Mouse (Mus musculus): ENCODE measurements around the gene Col7a1.

Col7a1 gene

DNA sequence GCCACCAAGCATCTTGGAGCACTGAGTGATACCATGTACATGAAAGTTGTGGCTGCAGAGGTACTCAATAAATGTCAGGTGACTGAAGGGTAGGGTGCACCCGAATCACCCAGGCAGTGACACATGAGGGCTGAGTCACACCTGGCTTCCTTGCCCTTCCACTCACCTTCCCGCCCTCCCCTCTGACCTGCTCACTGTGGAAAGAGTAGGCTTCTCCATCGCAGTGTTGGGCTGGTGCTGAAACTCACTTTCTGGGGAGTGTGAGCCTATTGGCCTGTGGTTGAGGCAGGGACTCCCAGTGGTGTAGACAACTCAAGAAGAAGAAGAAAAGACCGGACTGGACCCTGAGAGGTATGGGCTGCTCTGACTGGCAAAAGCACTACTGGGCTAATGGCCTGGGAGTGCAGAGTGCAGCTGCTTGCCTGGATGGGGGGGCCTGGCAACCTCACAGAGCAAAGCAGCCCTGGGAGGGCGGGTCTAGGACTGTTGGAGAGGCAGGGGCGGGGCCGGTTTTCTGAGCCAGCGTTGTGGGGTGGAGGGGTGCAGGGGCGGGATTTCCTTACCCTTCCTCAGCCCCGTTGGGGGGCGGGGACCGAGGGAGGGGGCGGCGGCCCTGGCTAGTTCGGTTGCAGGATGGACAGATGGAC, 34.4 kb downstream of the Col7a1 start:
- DNase-seq = peak; percentile 46

DNA sequence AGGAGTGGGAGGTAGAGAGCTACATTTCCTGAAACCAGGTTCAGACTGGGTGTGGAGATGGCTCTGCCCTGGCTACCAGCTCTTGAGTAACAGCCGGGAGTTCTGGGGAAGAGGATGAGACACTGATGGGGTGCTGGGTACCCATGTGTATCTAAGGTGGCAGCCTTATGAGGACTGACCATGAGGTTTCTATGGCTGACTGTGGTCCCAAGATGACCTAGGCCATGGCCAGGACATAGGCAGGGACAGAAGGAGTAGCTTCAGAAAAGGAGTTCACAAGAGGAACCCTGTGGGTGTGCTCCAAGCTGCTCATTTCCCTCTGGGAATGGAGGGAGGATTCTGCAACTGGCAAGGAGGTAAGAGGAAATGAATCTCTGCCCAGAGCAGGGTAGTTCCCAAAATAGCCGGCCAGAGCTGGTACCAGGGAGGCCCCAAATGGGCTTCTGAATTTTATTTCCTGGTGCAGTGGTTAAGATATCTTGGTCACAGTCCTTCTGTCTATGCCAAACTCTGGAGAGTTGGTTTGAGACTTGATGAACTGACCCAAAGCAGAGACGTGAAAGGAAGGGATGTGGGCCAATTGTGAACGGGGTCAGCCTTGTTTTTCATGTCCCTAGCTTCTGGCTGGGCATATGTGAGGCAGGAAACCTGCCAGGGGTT, 36.5 kb downstream of the Col7a1 start:
- DNase-seq = no peak

DNA sequence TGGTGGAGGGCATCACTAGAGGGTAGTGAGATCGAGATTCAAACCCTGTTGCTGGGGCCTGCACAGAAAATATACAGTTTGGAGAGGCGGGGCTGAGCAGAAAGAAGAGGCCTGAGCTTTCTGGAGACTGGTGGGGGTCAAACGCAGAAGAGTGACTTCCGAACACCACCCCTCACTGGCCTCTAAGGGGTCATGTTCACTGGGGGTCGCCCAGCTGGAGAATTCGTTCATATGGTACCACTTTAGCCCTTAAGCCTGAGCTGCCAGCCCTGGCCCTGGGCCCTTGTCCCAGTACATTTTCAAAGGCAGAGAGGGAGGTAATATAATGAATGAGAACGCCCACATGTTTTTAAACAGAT, 37.1 kb downstream of the Col7a1 start:
- no peak for DNase-seq

DNA sequence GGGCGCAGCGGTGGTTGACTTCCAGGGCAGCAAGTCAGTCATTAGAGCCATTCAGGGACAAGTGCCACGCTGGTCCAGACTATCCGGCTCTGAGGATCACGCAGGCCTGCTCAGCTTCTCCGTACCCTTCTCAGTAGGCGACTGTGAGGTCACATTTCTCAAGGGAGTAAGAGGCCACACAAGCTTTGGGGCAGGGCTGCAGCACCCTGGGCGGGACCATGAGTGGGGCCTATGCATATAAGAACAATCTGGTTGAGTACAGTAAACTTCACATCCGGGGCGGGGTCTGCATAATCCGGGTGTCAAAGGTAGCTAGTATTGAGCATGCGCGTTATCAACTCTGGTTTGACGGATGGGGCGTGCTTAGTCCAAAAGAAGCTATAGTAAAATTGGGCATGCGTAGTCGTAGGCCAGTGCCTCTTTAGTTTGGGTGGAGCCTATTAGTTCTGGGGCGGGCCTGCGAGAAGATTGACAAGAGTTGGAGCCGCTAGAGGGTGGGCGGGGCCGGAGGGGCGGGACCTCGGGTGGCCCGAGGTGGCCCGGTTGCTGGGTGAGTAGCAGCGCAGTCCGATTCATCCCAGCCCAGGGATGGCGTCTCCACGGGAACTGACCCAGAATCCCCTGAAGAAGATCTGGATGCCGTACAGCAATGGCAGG, 38.2 kb downstream of the Col7a1 start, which contains the start of gene Pfkfb4:
TSS of gene Pfkfb4 (plus strand) at position 351 of the 657 bp plus-strand sequence.
- DNase-seq = peak; percentile 99

DNA sequence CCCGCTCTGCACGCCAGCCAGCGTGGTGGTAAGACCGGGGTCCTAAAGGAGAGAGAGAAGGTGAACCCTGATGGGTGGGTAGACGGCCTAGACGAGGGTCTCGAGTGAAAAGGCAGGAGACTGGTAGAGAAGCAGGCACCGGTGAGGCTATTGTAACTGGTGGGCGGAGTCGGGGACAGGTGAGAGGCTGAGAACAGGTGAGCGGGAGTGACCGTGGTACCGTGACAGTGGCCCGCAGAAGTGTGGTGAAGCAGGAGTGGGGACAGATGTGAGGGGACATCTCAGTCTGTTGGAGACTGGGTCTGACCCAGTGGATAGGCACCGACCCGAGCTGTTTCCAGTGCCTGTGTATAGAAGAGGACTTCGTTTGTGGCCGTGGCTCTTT, 38.7 kb downstream of the Col7a1 start:
- no peak for DNase-seq

DNA sequence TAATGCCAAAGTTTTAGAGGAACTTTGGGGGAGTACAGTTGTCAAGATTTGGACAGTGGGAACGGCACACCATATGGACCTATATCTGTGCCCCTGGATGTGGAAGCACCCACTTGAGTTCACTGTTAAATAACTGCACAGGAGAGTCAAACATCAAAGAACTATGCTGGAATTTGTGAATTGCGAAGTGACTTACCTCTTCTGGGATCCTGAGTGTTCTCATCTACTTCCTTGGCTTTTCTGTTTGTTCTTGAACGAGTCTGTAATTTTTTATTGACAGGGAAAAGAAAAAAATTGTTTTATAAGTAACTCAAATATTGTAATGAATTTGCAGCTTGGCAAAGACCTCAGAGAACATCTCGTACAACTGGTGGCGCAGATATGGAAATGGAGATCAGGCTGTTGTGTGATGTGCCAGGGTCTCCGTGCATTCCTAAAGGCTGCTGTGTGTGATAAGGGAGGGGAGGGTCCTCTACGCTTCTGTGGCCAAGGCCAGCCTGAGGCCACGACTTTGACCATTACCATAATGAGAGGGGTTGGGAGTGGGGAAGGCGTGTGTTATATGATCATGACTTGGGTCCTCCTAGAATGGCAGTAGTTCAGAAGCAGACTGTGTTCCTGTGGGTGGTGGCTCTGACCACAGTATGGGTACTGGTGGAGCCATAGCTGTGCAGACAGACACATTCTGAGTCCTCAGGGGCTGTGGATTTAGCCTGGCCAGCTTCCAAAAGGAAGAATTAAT, 39.4 kb downstream of the Col7a1 start:
- no peak for DNase-seq

DNA sequence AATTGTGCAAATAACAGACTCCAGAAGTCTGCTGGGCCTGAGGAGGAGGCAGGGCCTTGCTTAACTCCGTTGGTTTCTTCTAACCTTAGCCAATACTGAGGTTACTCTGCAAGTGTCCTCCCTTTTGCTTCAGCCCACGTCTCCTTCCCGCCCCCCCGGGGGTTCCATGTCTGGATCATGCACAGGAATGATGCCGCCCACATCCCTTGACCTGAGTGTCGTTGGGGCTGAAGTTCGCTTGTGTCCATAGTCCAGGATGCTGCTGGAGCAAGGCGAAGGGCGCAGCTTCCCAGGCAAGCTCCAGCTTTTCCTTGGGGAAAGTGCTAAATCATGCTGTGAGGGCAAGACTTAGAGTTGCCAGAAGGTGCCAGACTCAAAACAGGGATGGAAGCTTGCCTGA, 43.0 kb downstream of the Col7a1 start:
- DNase-seq = peak; percentile 76

DNA sequence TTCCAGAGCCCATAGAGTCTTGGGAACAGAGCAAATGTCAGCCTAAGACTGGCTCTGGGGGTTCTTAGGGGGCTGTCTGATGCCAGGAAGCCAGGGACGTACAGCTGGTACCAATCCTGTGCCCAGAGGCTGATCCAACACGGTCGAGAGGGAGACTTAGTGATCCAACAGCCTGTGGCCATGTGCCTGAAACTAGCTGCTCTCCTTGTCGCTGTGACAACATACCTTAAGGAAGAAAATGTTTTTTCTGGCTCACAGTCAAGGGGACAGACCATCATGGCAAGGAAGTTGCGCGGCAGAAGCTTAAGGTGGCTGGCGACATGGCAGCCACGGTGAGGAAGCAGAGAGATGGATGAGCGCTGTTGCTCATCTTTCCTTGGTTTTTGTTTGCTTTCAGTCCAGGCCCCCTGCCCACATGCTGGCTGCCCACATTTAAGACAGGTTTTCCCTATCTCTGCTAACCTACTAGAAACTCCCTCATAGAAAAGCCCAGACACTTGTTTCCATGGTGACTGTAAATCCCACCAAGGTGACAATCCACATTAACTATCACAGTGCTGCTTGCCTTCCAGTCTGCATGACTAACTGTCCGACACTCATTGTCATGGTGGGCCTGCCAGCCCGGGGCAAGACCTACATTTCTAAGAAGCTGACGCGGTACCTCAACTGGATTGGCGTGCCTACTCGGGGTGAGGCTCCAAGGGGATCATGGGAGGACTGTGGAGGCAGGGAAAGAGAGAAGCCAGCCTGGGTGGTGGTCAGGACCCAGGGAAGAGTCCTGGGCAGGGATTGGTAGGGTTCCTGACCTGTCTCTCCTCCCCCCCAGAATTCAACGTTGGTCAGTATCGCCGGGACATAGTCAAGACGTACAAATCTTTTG, 45.1 kb downstream of the Col7a1 start:
- DNase-seq = no peak

DNA sequence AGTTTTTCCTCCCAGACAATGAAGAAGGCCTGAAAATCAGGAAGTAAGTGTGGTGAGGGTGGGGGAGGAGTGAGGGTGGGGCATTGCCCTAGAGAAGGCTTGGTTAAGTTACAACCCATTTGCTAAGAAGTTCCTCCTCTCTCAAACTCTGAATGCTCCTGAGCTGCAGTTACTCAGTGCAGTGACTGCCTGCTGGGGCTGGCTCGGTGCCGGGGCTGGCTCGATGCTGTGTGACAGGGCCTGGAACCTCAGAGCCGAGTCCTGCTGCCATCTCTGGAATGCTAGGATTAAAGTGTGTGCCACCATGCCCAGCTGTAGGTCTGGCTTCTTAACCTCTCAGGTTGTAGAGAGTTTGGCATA, 45.8 kb downstream of the Col7a1 start:
- DNase-seq = no peak

DNA sequence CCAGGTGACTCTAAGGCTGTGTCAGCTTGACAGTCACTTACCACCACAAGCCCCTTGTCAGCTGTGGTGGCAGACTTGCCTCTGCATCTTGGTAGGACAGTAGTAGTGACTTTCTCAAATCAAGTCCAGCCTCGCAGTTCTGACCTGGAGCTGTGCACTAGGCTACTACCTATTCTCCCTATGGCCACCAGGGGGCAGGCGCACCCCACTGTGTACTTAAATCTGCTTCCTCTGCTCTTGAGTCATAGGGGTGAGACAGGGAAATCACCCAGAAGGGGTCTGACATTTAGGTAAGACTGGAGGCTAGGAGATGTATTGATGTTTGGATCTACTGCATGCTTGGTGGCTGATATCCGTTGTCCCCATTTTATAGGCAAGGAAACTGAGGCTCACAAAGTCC, 47.3 kb downstream of the Col7a1 start:
- DNase-seq = peak; percentile 80

DNA sequence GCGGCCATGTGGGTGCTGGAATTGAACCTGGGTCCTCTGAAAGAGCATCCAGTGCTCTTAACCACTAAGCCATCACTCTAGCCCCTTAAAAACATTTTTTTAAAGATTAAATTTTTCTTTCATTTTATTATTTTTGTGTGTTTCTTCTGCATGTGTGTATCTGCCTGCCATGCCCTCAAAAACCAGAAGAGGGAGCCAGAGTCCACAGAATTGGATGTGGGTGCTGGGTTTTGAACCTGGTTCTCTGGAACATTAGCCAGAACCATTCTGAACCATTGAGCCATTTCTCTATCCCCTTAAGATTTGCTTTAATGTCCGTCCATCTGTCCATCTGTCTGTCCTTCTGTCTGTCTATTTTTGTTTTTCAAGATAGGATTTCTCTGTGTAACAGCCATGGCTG, 49.8 kb downstream of the Col7a1 start:
- peak; percentile 58 for DNase-seq

DNA sequence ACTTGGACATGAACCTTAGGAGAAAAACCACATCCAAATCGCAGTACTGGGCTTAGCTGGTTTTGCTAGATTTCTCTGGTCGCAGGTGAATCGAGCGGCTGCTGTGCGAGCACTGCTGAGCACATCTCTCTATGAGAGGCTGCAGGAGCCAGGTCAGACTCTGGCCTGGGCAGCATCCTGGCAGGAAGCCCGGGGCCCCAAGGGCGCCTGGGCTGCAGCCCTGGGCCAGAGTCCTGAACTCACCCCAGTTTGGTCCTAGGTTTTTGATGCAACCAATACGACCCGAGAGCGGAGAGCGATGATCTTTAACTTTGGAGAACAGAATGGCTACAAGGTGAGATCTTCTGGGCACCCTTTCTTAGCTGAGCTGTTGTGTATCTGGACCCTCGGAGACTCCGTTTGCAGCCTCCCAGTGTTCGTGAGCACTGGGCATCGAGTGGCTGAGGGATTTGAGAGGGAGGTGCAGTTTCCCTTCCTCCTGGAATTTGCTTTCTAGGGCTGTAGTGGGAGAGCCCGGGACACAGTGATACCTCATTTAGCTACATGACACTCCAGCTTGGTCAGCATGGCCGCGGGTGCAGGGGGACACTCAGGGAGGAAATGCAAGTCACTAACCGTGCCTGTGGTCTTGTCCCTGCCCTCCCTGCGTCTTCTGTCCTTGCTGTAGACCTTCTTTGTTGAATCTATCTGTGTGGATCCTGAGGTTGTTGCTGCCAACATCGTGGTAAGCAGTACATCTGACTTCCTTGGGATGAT, 53.8 kb downstream of the Col7a1 start:
- no peak for DNase-seq

DNA sequence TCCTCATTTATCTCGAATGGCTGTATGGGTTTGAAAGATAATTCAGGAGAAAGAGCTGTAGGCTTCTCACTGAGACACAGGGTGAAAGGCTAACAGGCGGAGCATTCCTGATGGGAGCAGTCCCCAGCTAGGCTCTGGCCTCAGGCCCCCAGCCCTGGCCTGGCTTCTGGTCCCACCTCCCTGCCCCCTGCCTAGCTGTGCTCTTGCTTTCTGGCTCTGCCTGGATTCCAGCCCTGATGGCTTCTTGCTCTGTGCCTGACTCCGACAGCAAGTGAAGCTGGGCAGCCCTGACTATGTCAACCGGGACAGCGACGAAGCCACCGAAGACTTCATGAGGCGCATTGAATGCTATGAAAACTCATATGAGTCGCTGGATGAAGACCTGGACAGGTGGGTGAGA, 54.7 kb downstream of the Col7a1 start:
- no peak for DNase-seq

DNA sequence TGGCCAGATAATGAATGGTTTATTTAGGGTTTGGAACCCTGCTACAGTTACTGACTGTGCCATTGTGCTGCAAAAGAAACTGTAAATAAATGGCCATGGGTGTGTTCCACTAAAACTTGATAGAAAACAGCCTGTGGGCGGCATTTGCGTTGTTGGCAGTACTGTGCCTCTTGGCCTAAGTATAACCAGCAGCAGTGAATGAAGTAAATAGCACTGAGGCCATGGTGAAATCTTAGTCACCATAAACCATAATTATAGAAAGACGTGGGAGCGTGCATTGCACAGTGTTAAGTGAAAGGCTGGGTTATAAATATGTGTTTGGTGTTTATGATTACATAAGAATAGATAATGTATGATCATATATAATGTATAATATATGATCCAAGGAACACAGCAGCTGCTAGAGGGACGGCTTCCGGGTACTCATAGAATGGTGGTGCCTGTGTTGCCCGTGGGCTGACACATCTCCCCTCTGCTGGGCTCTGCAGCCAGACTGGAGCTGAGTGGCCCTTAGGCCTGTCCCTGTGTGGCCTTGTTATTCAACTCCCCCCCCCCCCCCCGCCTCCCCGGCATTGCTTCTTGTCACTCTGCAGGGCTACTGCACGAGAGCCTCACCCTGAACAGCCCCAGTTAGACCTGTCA, 55.7 kb downstream of the Col7a1 start:
- no peak for DNase-seq

DNA sequence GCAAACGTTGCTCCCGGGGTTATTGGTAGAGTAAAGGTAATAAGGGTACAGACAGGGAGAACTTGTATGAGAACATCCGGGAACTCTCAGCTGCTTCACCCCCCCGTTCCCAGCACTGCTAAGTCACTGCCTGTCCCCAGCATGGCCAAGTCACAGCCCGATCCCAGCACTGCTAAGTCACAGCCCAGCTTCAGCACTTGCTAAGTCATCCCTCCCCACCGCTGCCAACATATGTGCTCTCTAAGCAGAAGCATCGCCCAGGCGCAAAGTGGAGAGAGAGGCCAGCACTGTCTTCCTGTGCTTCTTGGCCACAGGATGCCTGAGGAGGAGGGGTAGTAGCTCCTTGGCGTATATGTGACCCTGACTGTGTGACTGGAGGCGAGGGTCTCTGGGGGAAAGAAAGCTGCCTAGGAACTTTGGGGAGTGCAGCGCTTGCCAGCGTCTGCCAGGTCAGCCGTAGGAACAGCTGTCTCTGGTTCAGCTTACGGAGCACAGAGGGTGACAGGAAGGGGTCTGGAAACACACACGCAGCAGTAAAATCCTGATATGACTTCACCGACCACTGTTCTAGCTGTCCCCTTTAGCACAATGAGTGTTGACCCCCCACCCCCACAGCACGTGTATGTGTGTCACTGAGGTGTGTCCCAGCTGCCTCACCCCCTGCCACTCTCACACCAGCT, 56.4 kb downstream of the Col7a1 start:
- DNase-seq = peak; percentile 40

DNA sequence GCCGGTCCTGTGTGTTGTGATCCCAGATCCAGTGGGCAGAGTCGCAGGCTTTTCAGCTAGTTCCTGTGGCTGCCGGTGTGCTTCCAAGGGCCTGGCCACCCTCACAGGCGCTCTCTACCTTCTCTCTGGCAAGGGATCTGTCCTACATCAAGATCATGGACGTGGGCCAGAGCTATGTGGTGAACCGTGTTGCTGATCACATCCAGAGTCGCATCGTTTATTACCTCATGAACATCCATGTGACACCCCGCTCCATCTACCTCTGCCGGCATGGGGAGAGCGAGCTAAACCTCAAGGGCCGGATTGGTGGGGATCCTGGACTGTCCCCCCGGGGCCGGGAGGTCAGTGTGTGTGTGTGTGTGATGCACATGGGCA, 56.9 kb downstream of the Col7a1 start:
- no peak for DNase-seq

DNA sequence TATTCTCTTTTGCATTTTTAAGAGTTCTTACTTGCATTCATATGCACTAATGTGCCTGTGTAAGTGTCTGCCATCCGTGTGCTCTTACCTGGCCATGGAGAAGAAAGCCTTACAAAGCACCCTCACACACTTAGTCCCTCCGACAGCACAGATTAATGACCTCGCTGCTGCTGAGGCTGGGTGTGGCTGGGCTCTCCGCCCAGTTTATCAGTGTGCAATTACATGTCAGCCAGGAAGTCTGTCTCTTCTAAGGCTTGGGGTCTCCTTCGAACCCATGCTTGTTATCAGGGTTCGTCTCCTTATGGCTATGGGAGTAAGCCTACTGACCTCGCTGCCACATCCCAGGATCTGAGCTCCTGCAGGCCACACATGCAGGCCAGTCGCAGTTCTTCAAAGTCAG, 62.0 kb downstream of the Col7a1 start:
- DNase-seq = no peak

DNA sequence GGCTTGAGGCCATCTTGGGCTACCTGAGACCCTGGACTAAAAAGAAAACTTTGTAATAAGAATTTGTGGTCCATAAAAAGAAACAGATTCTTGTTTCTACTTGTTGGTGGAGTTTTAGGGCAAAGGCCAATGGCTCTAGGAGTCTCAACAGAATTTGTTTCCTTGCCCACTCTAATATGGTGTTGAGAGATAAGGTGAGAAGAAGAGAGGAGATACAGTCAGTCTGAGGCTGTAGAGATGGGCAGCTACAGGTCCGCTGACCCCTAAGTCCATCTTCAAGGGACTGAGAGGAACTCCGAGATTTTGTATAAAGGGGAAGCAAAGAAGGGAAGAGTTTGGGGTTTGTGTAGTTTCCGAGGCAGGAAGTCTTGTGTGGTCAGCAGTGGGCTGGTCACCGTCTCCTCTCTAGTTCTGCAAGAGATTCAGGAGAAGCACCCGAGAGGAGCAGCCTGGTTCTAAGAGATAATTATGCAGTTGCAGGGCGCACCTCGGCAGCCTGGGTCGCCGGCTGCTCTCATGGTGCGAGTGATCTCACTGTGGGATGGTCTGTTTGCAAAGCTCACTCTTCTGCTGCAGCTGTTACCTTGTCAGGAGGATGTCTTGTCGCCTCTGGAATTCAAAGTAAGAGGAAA, 63.7 kb downstream of the Col7a1 start:
- DNase-seq = no peak

DNA sequence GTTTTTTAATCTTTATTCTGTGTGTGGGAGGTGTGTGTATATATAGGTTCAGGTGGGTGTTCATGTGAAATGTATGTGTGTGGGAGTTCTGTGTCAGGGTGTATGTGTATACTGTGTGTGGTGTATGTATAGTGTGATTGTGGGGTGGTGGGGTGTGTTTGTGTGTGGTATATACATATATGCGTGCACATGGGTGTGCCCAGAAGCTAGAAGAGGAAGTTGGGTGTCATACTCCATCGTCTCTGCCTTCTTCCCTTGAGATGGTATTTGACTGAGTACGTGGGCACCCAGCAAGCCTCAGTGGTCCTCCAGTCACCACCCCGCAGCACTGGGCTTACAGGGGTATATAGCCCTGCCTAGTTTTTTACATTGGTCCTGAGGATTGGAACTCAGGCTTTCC, 68.0 kb downstream of the Col7a1 start:
- no peak for DNase-seq

All from kidney, postnatal 14 days (tissue).